17 mouse cellular contexts compared by ENCODE assay signal in the genomic region with DNA sequence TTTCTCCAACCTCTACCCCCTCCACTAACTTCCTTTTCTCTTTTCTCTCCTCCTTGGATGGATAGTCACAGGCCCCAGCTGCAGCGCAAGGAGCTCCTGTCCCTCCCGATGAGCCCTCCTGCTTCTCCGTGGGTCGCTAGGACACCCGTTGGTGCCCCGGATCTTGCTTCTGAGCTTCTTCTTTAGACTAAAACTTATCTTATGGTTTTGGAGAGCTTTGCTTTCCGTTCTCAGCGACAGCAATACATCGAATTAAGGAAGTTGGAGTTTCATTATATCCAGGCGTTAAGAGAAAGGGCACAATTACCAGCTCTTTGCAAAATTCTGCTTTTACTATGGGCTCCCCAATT. TPM values are rescaled to one million over a fixed set of nuclear protein-coding genes. Genes with fewer than 3 reads are reported as not detected.
A peak's percentile ranks its signal among the peaks of the same experiment; 100 is the strongest.
DNase-seq lines count a peak whose midpoint lies in the region; ATAC-seq lines count a peak whose summit lies in the region.
"Had no signal": no experiment of that assay in that cellular context is flagged by ENCODE, and none has a peak within 500 bp of the region (broad histone marks: within the 10 kb centered on the region; RNA-seq: fewer than 3 reads in every experiment).

No protein-coding gene starts in this region.

- intact Hi-C loops in heart, postnatal 25 days (cut with DNase I): no loop called here

- WGBS in heart, embryonic 13.5 days: 4% methylated on average over 10 of the region's 10 CpGs
- 0% methylated on average over 10 of the region's 10 CpGs for WGBS in hindbrain, embryonic 12.5 days
- WGBS in midbrain, embryonic 10.5 days: under 1% methylated on average over 10 of the region's 10 CpGs

- H3K27ac ChIP-seq in heart, embryonic 13.5 days (replicated peaks): no peak overlapping the region
- H3K27ac ChIP-seq in hindbrain, embryonic 12.5 days: peak overlapping the region; percentile 66
- peak overlapping the region; percentile 94 for H3K27ac ChIP-seq in midbrain, embryonic 10.5 days (replicated peaks)
- H3K27ac ChIP-seq: embryonic facial prominence, embryonic 12.5 days; kidney, postnatal 0 days; macrophage; stomach, postnatal 0 days had no signal

- DNase-seq in heart, postnatal 25 days (ENCODE audit: low spot score): no peak
- no peak for DNase-seq in midbrain, embryonic 10.5 days (ENCODE audit: low spot score)
- DNase-seq in embryo, embryonic 10 days (ENCODE audit: low spot score): no peak
- no peak for DNase-seq in urinary bladder, postnatal 25 days (ENCODE audit: low spot score)
- DNase-seq: adrenal gland, postnatal 25 days; lung, adult 2 months; thymus, postnatal 25 days had no signal

- H3K36me3 ChIP-seq in heart, embryonic 13.5 days: no peaks in the 10 kb centered on the region
- H3K36me3 ChIP-seq in hindbrain, embryonic 12.5 days: no peaks in the 10 kb centered on the region
- peaks cover 17% of the 10 kb centered on the region for H3K36me3 ChIP-seq in midbrain, embryonic 10.5 days
- H3K36me3 ChIP-seq: embryonic facial prominence, embryonic 12.5 days had no signal

- H3K9me3 ChIP-seq in heart, embryonic 13.5 days: no peaks in the 10 kb centered on the region
- no peaks in the 10 kb centered on the region for H3K9me3 ChIP-seq in hindbrain, embryonic 12.5 days (replicated peaks)
- no peaks in the 10 kb centered on the region for H3K9me3 ChIP-seq in midbrain, embryonic 10.5 days (replicated peaks)
- H3K9me3 ChIP-seq: embryonic facial prominence, embryonic 12.5 days had no signal

- peaks cover 2% of the 10 kb centered on the region; the same call in 1 of the 2 replicates for H3K4me1 ChIP-seq in heart, embryonic 13.5 days
- peaks cover 9% of the 10 kb centered on the region; the same call in 1 of the 2 replicates for H3K4me1 ChIP-seq in hindbrain, embryonic 12.5 days
- peaks cover 89% of the 10 kb centered on the region for H3K4me1 ChIP-seq in midbrain, embryonic 10.5 days
- H3K4me1 ChIP-seq: embryonic facial prominence, embryonic 12.5 days had no signal

- H3K9ac ChIP-seq in heart, embryonic 13.5 days: no peak overlapping the region
- peak overlapping the region; percentile 42; the same call in 1 of the 2 replicates for H3K9ac ChIP-seq in hindbrain, embryonic 12.5 days
- H3K9ac ChIP-seq: embryonic facial prominence, embryonic 12.5 days had no signal

- no peak overlapping the region for H3K4me3 ChIP-seq in heart, embryonic 13.5 days
- H3K4me3 ChIP-seq in hindbrain, embryonic 12.5 days: peak overlapping the region; percentile 7; the same call in 1 of the 2 replicates
- peak overlapping the region; percentile 51 for H3K4me3 ChIP-seq in midbrain, embryonic 10.5 days
- H3K4me3 ChIP-seq: embryonic facial prominence, embryonic 12.5 days had no signal

- peaks cover 99% of the 10 kb centered on the region for H3K27me3 ChIP-seq in heart, embryonic 13.5 days (replicated peaks)
- H3K27me3 ChIP-seq in hindbrain, embryonic 12.5 days: peaks cover 93% of the 10 kb centered on the region
- H3K27me3 ChIP-seq in midbrain, embryonic 10.5 days (ENCODE audit: low read depth, poor library complexity, severe bottlenecking): peaks cover 99% of the 10 kb centered on the region

- no peak for ATAC-seq in heart, embryonic 13.5 days (ENCODE audit: extremely low read depth, insufficient number of reproducible peaks, low FRiP score, low TSS enrichment)
- ATAC-seq in hindbrain, embryonic 12.5 days (ENCODE audit: low FRiP score): no peak
- no peak for ATAC-seq in activated CD4-positive, CD25-positive, alpha-beta regulatory T cell, adult 4 months

- peak overlapping the region; percentile 5; the same call in 1 of the 2 replicates for H3K4me2 ChIP-seq in heart, embryonic 13.5 days
- H3K4me2 ChIP-seq in hindbrain, embryonic 12.5 days (replicated peaks): peak overlapping the region; percentile 42
- H3K4me2 ChIP-seq: embryonic facial prominence, embryonic 12.5 days had no signal

RNA-seq across cellular contexts. Expression of a gene that starts 10.1 kb away (rescaled TPM):
- polyA plus RNA-seq in heart, embryonic 13.5 days (2015; fragmentation: Nextera tagmentation; extraction: Ambion mirVana): not detected in 2 replicates
- not detected for total RNA-seq in heart, postnatal 25 days (2021)
- 0.66 and 0.86 TPM in 2 replicates for polyA plus RNA-seq in hindbrain, embryonic 12.5 days (2016; fragmentation: Nextera tagmentation; extraction: Ambion mirVana)
- 0.84 and 1.1 TPM in 2 replicates for polyA plus RNA-seq in midbrain, embryonic 10.5 days (2016; fragmentation: Nextera tagmentation; extraction: Ambion mirVana)
- polyA plus RNA-seq in activated CD4-positive, CD25-positive, alpha-beta regulatory T cell, adult 4 months (2017; shearing (Covaris generic)): not detected
- polyA plus RNA-seq: embryonic facial prominence, embryonic 12.5 days; heart, postnatal 0 days; intestine, embryonic 14.5 days; kidney, postnatal 0 days; lung, adult 2 months; macrophage; spleen, adult 2 months; stomach, postnatal 0 days had no signal
